Mouse (Mus musculus): ENCODE measurements around the gene Btf3.
A peak's percentile ranks its signal among the peaks of the same experiment; 100 is the strongest.

Btf3 gene

DNA sequence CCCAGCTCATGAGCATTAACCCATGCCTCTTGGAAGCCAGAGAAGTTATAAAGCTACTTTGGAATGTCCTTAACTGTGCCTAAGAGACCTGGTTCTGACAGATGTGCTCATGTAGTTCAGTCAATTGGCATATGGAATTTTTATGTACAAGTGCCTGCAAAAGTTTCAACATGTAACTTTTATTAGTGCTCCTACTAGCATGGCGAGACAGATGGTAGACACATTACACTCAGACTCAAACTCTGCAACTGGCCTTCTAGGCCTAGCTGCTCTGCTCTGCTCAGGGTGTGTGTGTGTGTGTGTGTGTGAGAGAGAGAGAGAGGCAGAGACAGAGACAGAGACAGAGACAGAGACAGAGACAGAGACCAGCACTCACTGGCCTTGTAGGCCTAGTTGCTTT, 19.4 kb upstream of the Btf3 start:
- DNase-seq (ENCODE audit: low spot score in 2 of 2), result no peak

DNA sequence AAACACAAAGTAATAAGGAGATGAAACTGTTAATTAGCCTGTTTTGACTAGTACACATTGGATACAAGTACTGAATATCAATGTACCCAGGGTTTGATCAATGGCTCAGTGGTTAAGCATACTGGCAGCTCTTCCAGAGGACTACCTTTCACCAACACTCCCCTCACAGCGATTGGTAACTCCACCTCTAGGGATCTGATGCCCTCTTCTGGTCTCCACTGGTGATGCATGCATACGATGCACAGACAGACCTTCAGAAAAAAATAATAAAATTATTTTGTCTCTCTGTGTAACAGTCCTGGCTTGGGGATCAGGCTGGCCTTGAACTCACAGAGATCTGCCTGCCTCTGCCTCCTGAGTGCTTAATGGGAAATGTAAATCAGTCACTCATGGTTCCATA, 15.3 kb upstream of the Btf3 start:
- DNase-seq (ENCODE audit: low spot score in 2 of 2), result no peak

DNA sequence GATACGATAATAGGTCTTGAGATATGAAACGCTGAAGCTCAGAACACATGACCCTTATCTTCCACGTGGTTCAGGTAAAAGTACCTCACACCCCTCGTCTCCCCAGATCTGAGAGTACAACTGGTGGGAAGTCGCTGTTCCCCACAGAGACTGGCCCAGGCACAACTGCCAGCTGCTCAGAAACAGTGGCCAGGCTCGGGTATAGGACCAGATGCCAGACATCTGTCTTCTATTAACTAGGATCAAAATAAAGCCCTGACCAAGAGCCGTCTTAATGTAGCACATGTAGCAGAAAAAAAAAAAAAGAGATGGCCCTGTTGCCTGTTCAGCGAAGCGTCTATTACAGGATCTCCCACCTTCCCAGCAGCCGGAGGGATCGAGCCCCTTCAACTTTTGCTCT, 8.2 kb upstream of the Btf3 start:
- no peak for DNase-seq (ENCODE audit: low spot score in 2 of 2)

DNA sequence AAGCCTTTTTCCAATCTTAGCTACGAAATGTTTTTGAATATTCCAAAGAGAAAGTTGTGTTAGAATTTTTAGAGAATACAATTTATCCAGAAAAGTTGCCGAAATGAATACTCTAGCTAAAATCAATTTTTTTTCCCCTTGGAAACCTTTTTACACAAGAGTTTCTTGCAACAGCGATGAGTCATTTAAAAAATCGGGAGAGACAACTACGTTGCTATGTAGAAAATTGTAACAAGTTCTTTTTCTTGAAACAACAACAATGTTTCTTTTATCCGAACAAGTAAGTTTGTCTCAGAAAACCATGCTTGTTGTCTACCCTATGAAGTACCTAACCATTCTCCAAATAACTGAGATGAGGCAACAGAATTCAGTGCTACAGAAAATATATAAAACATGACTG, 1.1 kb upstream of the Btf3 start:
- DNase-seq (ENCODE audit: low spot score in 2 of 2), result no peak

DNA sequence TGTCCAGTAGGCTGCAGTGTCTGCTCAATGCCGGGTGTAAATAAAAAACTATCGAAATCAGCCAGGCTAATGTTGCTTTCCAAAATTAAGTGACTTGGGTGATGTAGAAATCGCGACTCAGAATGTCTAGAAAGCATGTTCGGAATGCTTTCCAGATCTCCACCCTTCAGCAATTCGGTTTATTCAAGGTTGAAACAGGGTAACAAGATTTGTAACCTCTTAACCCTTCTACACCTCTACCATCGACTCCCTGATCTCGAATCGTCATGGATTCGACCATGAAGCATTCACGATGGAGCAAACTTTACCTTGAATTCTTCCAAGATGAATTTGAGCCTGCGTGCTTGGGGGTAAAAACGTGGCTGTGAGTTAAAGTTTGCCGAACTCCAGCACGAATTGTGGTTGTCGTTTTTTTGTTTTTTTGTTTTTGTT, 456 bp upstream of the Btf3 start:
- DNase-seq (ENCODE audit: low spot score in 2 of 2), result no peak

DNA sequence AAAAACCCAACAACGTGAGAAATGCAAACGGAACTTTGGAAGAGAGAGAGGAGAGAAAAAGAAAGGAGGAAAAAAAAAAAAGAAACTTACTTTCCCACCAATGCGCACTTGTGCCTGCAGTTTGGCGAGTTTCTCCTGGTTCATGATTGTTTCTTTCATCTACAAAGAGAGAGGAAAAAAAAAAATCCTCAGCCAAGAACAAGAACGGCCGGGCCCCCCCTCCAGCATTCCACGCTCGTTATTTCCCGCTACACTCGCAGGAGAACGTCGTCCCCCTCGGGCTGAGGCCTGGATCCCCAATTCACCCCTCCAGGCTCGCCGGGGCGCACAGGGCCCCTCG, 696 bp downstream of the Btf3 start:
- DNase-seq (ENCODE audit: low spot score in 2 of 2), result no peak

DNA sequence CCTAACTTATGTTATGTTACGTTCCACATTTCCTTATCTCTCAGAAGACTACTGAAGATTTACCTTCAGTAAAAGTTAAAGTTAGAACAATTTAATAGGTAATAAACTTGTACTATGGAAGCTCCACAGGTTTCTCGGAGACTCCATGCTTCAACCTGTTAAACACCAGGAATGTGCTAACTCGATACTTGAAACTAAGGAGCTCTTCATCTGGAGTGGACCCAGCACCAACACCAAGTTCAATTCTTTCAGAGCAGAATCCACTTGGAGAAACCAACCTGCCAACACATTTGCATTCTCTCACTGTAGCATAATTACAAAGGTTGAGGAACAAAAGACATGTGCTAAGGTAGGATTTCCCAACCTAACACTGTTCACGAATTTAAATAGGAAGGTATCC, 1.7 kb downstream of the Btf3 start:
- no peak for DNase-seq (ENCODE audit: low spot score in 2 of 2)

DNA sequence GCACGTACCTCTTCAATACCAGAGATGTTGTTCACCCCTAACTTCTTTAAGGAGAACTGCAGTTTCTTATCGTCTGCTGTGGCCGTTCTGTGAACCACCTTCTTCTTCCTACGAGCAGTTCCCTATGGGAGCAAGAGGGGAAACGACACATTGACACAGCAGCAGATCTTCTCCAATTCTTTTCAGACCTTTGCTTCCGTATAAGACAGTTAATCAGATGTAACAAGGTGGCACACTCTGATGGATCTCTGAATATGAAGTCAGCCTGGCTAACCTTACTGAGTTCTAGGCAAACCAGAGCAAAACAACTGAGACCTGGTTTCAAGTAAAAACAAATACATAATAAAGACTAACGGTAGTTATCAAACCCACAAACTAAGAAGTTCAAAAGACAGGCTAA, 3.2 kb downstream of the Btf3 start:
- DNase-seq (ENCODE audit: low spot score in 2 of 2), result no peak

DNA sequence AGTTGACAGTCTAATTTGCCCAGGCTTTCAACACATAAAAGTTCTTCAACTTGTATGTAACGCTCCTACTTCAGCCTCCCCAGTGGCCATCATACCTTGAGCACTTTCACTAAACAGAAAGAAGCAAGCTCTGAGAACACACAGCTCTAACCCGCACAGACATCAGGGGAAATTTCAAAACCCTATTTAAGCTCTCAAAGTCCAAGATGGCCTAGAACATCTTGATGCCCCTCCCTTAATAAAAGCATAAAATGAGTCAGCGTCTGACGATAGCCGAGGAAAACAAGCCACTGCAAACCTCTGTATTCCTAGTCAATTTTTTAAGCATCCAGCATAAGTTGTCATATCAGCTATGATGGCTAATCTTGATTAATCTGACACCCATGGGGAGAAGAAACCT, 5.2 kb downstream of the Btf3 start:
- no peak for DNase-seq (ENCODE audit: low spot score in 2 of 2)

DNA sequence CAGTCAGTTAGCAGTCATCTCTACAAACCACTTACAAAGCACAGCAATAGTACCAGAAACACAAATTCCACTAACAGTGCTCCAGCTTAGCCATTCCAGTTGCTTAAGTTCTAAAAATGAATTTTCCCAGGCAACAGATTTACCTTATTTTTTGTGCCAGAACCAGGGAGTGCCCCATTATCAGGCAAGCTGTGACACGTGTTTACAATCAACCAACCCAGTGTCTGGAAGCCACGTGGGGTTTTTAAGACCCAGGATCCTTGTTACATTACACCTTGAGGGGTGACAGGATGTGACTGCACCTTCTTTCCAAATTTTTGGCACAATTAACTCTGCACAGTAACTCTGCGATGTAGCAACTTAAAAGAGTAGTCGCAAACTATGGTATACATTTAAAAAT, 8.1 kb downstream of the Btf3 start:
- no peak for DNase-seq (ENCODE audit: low spot score in 2 of 2)

DNA sequence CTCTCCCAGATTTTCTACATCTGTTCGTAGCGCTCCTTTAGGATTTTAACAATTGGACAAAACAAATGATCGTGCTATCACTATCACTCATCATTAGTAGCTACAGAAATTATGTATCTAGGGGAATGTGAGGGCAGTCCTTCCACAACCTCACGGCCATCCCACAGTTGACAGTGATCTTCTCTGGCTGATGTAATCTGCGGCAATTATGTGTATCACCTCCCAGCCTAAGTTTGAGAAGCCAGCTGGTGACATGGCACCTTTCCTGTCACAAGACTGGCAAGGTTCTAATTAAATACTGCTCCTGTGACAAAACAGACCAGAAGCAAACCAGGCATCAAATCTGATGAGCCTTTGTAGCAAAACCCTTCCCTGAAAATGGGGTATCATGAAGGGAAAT, 8.8 kb downstream of the Btf3 start:
- DNase-seq (ENCODE audit: low spot score in 2 of 2), result no peak

DNA sequence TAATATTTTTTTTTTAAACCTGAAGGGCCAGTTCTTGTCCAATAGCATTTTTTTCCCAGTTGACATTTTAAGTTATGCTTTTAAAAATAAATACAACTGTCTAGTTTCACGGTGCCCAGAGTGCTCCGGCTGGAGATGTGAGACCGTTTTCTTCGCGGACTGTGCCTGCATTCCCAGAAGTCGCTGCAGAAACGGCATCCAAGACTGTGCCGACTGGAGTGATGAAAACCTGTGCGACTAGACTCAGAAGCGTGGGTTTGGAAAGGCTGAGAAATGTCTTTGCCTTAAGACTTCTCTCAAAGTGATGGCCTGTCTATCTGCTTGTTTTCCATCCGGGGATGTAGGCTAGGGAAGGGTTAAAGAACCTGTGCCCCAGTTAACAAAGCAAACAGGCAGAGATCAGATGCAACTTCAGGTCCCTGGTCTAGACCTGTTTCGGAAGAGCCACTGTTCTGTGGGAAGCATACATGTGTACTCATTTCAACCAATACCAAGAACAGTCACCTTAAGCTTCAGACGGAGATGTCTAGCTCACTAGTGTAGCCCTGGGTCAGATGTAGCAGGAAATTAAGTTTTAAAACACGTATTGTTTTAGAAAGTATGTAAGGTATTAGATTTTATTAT, 9.8 kb downstream of the Btf3 start:
- DNase-seq (ENCODE audit: low spot score in 2 of 2), result peak in 1 of 2 experiments; percentile 18

DNA sequence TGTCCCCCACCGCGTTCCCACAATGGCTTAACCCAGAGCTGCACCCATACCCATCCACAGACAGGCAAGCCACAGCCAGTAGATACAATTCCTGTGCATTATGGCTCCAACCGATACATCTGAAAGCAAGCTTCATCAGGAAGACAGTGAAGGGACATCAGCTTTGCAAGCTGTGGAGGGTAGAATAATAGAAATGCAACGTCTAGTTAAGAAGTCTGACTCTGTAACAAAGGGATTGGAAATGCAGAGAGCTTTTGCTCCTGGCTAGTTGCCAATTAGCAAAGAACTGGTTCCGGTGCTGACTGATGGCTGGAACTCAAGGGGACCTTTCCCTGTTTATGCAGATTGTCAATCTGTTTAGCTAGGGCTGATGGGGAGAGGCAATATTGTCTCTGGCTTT, 10.4 kb downstream of the Btf3 start:
- no peak for DNase-seq (ENCODE audit: low spot score in 2 of 2)

DNA sequence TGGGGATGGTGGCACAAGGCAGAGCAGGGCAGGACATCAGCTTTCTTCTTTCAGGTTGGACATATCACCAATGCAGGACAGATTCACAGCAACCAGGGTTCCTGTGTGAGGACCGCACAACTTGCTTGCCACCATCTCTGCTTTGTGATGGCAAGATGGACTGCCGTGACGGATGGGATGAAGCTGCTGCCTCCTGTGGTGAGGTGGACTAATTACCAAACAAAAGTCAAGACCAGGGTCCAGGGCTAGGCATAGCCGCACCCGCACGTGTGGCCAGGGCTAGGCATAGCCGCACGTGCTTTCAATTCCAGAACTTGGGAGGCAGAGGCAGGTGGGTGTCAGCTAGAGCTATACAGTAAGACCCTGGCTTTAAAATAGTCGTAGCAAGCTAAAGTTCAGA, 11.5 kb downstream of the Btf3 start:
- no peak for DNase-seq (ENCODE audit: low spot score in 2 of 2)

DNA sequence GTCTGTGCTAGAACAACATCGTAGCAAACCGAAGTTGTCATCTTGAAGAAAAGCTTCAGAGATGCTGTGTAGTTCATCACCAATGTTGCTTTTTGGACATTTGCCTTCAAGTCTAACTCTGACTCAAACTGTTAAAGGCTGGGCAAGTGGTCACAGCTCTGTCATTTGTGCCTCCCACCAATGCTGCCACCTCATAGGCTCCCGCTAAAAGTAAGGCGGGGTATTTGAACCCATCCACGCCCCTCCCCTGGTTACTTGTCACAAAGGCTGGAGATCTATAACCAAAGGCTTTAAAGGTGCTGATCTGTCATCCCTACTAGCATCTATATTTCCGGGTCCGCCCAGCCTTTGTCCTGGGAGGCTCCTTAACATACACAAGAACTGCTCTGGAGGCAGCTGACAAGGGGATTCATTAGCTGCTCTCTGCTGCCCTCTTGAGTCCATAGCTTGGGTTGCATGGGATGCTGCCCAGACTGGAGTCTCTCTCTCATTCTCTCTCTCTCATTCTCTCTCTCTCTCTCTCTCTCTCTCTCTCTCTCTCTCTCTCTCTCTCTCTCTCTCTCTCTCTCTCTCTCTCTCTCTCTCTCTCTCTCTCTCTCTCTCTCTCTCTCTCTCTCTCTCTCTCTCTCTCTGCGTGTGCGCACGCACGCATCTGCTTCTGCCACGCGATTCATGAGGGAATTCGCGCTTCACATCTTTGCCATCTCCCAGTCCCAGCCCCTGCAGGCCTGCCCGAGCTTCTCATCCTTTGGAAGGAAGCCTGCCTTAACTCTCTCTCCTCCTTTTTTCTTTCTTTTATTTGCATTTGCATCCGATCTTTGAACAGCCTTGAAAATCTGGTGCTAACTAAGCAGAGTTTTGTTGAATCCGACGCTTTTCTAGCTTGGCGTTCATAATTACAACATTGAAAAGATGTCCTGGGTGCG, 17.7 kb downstream of the Btf3 start:
- DNase-seq (ENCODE audit: low spot score in 2 of 2), result peak; percentile 46 to 72

DNA sequence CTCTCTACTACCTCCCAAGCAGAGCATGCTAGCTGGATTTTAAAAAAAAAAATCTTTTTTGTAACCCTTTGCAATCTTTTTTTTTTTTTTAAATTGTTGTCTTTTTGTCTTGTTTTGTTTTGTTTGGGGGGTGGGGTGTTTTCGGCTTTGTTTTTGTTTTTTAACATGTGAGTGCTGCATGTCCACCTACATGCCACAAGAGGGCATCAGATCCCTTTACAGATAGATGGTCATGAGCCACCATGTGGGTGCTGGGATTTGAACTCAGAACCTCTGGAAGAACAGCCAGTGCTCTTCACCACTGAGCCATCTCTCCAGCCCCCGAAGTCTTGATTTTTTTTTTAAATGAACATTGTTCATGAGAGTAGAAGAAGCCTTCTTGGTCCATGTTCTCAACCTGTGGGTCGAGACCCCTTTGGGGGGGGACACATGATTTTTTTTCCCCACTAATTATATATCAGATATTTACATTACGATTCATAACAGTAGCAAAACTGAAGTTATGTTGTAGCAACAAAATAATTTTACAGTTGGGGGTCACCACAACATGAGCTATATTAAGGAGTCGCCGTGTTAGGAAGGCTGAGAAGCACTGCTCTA, 18.8 kb downstream of the Btf3 start:
- no peak for DNase-seq (ENCODE audit: low spot score in 2 of 2)

DNA sequence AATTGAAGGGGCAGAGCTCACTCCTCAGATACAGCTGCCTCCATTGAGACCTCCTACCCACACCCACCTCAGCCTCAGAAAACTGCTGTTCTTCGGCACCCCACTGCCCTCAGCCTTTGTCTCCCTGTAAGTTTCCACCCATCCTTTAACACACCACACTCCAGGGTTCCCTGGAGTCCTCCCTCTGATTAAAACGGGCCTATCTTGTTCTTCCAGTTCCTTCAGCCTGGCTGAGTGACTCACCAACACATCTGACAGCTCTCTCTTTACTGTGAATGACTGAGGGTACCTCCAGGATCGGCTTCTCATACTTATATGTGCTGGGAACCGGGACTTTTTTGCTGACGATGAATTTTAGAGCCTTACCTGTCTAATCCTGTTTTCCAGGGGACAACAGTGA, 20.7 kb downstream of the Btf3 start:
- DNase-seq (ENCODE audit: low spot score in 2 of 2), result no peak

DNA sequence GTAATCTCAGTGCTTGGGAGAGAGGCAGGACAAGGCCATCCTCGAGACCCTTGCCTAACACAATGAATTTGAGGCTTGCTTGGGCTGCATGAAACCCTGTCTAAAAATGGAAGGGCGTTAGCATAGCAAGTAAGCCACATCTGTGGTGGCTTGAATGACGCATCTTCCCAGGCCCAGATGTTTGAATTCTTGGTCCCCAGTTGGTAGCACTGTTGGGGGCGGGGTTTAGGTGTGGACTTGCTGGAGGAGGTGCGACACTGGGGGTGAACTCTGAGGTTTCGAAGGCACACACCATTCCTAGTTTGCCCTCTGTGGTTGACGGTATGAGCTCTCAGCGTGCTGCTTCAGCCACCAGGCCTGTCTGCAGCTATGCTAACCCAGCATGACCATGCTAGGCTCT, 25.1 kb downstream of the Btf3 start:
- no peak for DNase-seq (ENCODE audit: low spot score in 2 of 2)

DNA sequence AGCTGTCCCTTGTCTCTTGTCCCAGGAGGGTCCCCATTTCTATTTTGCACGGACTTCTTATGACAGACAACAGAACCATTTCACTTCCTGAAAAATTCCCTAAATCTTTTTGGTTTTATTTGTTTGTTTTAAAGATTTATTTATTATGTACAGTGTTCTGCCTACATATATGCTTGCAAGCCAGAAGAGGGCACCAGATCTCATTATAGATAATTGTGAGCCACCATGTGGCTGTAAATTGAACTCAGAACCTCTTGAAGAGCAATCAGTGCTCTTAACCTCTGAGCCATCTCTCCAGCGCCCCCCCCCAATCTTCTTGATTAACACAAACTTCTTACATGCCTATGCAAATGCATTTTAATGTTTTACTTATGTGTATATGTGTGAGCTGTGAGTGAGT, 26.1 kb downstream of the Btf3 start:
- no peak for DNase-seq (ENCODE audit: low spot score in 2 of 2)

DNA sequence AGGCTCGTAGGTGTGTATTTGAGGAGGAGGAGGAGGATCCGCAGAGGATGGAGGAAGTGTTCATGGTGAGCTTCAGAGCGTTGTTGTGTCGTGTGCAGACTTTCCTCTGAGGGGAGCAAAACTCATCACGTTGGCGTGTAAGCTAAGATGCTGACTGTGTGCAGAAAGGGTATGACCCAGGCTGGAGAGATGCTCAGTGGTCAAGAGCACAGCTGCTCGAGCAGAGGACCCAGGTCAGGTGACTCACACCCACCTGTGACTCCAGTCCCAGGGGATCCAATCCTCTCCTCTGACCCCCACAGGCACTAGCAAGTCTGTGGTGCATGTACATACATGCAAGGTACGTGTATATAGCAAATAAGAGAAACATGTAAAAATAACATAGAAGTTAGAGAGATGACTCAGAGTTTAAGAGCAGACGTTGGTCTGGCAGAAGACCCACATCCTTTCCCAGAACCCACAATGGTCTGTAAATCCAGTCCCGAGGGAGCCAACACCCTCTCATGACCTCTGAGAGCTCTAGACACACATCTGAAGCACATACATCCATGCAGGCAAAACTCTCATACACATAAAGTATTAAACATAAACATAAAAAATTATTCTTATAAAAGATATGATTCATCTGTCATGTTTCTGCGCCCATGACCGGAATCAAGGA, 35.7 kb downstream of the Btf3 start:
- DNase-seq (ENCODE audit: low spot score in 2 of 2), result no peak

DNA sequence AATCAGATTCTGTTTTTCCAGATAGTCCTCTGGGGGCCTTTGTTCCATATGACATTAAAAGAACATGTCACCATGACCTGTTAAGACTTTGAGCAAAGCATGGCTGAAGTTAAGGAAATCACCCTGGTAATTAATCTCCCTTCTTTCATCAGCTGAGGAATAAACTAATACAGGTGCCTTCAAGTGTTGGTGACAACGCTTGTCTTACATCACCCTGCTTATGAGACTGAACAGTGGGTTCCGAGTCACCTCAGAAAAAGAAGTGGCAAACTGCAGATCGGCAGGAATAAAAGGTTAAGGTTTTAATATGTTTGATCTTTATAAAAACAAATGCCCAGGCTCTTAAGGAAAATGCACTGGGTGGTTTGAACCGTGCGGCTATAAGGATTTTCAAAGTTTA, 37.1 kb downstream of the Btf3 start, which contains the start of gene Gm21976:
Gm21976 (plus strand) TSS at position 202 of the 400 bp plus-strand sequence.
- DNase-seq (ENCODE audit: low spot score in 2 of 2), result no peak

DNA sequence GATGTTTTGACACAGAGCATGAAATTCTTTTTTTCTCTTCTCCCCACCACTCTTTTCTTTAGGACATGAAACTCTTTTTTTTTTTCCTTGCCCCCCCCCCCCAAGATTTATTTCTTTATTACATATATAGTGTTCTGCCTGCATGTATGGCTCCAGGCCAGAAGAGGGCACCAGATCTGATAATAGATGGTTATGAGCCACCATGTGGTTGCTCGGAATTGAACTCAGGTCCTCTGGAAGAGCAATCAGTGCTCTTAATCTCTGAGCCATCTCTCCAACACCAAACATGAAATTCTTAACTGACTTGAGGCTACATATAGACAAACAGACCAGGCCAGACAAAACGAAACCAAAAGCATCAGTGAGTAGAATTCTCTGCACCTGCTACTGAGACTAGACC, 39.3 kb downstream of the Btf3 start:
- DNase-seq (ENCODE audit: low spot score in 2 of 2), result no peak

DNA sequence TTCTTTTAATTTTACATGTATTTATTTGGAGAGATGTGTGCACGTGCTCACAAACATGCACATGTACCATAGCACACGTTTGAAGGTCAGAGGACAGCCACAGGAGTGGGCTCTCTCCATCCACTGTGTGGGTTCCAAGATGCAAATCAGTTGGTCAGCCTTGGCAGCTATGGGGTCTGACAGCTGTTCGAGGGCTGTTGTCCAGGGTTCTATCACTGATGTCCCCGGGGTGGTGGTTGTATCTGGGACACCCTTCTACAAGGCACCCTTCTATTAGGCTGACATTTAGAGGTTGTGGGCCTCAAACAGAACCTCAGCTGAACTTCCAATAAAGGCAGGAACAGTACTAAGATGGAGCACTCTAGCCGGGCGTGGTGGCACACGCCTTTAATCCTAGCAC, 40.6 kb downstream of the Btf3 start:
- no peak for DNase-seq (ENCODE audit: low spot score in 2 of 2)

Measured in frontal cortex, postnatal 14 days (tissue).